Mouse (Mus musculus) megakaryocyte, embryonic 14.5 days (primary cell): ENCODE data around the gene Zfp740.

ENCODE experiments used
- FLI1 ChIP-seq: IDR thresholded peaks from 2 replicates; pipeline ENCODE4 v1.6.1; 2012; ENCODE audit warnings: low read length, inconsistent platforms, mixed read lengths
- GATA1 ChIP-seq: IDR thresholded peaks from 3 replicates; pipeline ENCODE4 v1.6.1; 2012; ENCODE audit warnings: mixed read lengths, low read length, inconsistent platforms, borderline replicate concordance

- TF ChIP-seq GATA1 (no peak), FLI1 (no peak)
Measured at GRCm38 (mm10) chr15:102249967-102250366, 46.9 kb downstream of the Zfp740 start.
